Mouse (Mus musculus): Measurements from ENCODE around the gene Rnaseh2c. TPM values are rescaled to one million over a fixed set of nuclear protein-coding genes. Genes with fewer than 3 reads are reported as not detected.

Gene Rnaseh2c
- polyA plus RNA-seq, 1 experiment from 2014 or later: 164 TPM

DNA sequence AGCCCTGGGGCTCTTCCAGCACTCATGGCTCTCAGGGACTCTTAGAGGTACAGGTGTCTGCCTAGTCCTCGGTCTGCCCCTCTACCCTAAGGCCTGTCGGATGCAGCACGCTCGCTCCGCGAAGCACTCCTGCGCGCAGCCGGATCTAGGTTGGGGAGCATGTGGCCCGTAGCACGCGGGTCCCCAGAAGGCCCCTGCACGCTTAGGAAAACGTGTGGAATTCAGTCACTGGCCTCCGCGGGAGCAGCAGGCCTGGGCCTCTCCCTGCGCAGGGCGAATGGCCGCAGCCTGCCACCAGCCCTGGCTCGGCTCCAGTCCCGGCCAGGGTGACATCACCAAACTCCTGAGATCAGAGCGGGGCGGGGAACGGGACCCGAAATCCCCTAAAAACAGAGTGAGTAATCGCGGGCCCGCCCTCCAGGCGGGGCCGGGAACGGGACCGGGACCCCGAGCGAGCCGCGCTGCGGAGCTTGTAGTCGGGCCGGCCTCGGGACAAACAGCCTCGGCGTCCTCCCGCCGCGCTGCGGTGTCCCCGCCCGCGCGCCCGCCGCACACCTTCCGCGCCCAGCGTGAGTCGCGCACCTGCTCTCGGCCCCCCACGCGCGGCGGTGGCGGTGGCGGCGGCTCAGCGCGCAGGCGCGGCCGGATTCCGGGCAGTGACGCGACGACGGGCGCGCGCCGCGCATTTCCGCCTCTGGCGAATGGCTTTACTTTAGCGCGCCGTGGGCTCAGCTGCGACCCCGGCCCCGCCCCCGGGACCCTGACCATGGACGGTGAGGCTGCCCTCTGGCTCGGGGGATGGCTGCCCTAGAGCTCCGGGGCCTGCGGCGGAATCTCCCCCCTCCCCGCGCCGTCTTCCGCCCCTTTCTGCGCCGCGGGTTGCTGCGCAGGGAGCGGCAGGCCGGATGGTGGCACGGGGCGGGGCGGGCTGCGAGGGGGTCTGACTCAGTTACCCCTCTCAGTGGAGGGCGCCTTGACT is 35.7 kb downstream of the Rnaseh2c start, which contains the start of gene Rela:
TSS of gene Rela (plus strand) at position 415 of the 979 bp plus-strand sequence.
- peak; percentile 84 for ATAC-seq (ENCODE audit: low read depth)
- peaks cover 53% of the 10 kb centered on the region for H3K4me1 ChIP-seq (replicated peaks)
- WGBS (ENCODE audit: insufficient replicate concordance): under 1% methylated on average over 106 of the region's 109 CpGs

DNA sequence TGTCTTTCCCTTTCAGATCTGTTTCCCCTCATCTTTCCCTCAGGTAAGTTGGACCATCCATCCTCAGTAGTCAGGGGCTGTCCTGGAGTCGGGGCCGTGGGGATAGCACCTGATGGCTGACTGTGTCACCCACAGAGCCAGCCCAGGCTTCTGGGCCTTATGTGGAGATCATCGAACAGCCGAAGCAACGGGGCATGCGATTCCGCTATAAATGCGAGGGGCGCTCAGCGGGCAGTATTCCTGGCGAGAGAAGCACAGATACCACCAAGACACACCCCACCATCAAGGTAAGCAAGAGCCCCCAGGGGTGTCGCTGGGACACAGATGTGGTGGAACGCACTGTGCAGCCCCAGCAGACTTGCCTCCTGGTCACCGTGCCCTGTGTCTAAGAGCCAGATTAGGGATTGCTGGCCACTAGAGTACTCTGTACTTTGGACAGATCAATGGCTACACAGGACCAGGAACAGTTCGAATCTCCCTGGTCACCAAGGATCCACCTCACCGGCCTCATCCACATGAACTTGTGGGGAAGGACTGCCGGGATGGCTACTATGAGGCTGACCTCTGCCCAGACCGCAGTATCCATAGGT is 36.8 kb downstream of the Rnaseh2c start:
- 81% methylated on average over 18 of the region's 18 CpGs for WGBS (ENCODE audit: insufficient replicate concordance)
- DNase-seq (no peak), ATAC-seq (ENCODE audit: low read depth) (no peak)

More for the DNA sequence above, 35.7 kb downstream of the Rnaseh2c start, which contains the start of gene Rela:
- Histone ChIP-seq H3K4me2 (peak within 1 kb of the TSS; percentile 93), H3K27me3 (no peaks in the 10 kb centered on the region), H3K27ac (peak within 1 kb of the TSS; percentile 87), H3K9me3 (replicated peaks) (no peaks in the 10 kb centered on the region), H3K36me3 (peaks cover 35% of the 10 kb centered on the region), H3K9ac (peak within 1 kb of the TSS; percentile 90), H3K4me3 (replicated peaks) (peak within 1 kb of the TSS; percentile 86)
- peak; percentile 77 for DNase-seq

GRCm38 (mm10) chr19:5640339-5640738 is 38.7 kb downstream of the Rnaseh2c start:
- DNase-seq (no peak), ATAC-seq (ENCODE audit: low read depth) (no peak)
- WGBS (ENCODE audit: insufficient replicate concordance): 81% methylated on average over 9 of the region's 9 CpGs
- Histone ChIP-seq H3K27ac (peak overlapping the region; percentile 87), H3K4me2 (no peak overlapping the region), H3K36me3 (peaks cover 62% of the 10 kb centered on the region), H3K9me3 (replicated peaks) (no peaks in the 10 kb centered on the region), H3K27me3 (no peaks in the 10 kb centered on the region), H3K9ac (no peak overlapping the region), H3K4me3 (replicated peaks) (no peak overlapping the region), H3K4me1 (replicated peaks) (peaks cover 53% of the 10 kb centered on the region)

More for the DNA sequence above, 36.8 kb downstream of the Rnaseh2c start:
- H3K27me3 ChIP-seq: no peaks in the 10 kb centered on the region
- H3K27ac ChIP-seq: peak overlapping the region; percentile 87
- peaks cover 46% of the 10 kb centered on the region for H3K36me3 ChIP-seq
- H3K4me3 ChIP-seq (replicated peaks): peak overlapping the region; percentile 86
- peaks cover 53% of the 10 kb centered on the region for H3K4me1 ChIP-seq (replicated peaks)
- no peaks in the 10 kb centered on the region for H3K9me3 ChIP-seq (replicated peaks)
- peak overlapping the region; percentile 90 for H3K9ac ChIP-seq
- peak overlapping the region; percentile 93 for H3K4me2 ChIP-seq

- H3K4me1 ChIP-seq (replicated peaks): peaks cover 47% of the 10 kb centered on the region
- H3K27ac ChIP-seq: peak overlapping the region; percentile 19
- no peaks in the 10 kb centered on the region for H3K27me3 ChIP-seq
- H3K36me3 ChIP-seq: peaks cover 69% of the 10 kb centered on the region
- no peak overlapping the region for H3K4me3 ChIP-seq (replicated peaks)
- no peak for DNase-seq
- H3K9ac ChIP-seq: no peak overlapping the region
- no peak for ATAC-seq (ENCODE audit: low read depth)
- 89% methylated on average over 17 of the region's 17 CpGs for WGBS (ENCODE audit: insufficient replicate concordance)
- H3K9me3 ChIP-seq (replicated peaks): no peaks in the 10 kb centered on the region
- H3K4me2 ChIP-seq: no peak overlapping the region
These were observed 39.3 kb downstream of the Rnaseh2c start for GRCm38 (mm10) chr19:5641021-5641420.

- peaks cover 75% of the 10 kb centered on the region for H3K36me3 ChIP-seq
- ATAC-seq (ENCODE audit: low read depth) (no peak), DNase-seq (no peak)
- no peak overlapping the region for H3K9ac ChIP-seq
- H3K4me1 ChIP-seq (replicated peaks): peaks cover 40% of the 10 kb centered on the region
- H3K4me2 ChIP-seq: no peak overlapping the region
- H3K9me3 ChIP-seq (replicated peaks): no peaks in the 10 kb centered on the region
- H3K27ac ChIP-seq: no peak overlapping the region
- no peaks in the 10 kb centered on the region for H3K27me3 ChIP-seq
- no peak overlapping the region for H3K4me3 ChIP-seq (replicated peaks)
- 85% methylated on average over 8 of the region's 8 CpGs for WGBS (ENCODE audit: insufficient replicate concordance)
These were observed 40.0 kb downstream of the Rnaseh2c start for GRCm38 (mm10) chr19:5641641-5642040.

DNA sequence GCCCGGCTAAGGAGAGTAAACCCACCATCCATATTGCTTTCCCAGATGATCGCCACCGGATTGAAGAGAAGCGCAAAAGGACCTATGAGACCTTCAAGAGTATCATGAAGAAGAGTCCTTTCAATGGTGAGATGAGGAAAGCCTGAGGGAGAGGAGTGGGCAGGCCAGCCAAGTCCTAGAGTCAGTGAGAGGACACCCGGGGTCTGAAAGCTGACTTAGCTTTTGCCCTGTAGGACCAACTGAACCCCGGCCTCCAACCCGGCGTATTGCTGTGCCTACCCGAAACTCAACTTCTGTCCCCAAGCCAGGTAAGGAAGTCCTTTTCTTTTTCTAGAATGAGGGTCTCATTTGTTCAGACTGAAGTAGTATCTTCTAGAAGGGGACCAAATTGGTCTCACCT is 43.6 kb downstream of the Rnaseh2c start:
- 90% methylated on average over 9 of the region's 9 CpGs for WGBS (ENCODE audit: insufficient replicate concordance)
- ATAC-seq (ENCODE audit: low read depth): no peak
- Histone ChIP-seq H3K4me3 (replicated peaks) (no peak overlapping the region), H3K36me3 (peaks cover 78% of the 10 kb centered on the region), H3K4me1 (replicated peaks) (peaks cover 36% of the 10 kb centered on the region), H3K9ac (no peak overlapping the region), H3K9me3 (replicated peaks) (no peaks in the 10 kb centered on the region), H3K4me2 (no peak overlapping the region), H3K27me3 (no peaks in the 10 kb centered on the region), H3K27ac (no peak overlapping the region)
- no peak for DNase-seq

GRCm38 (mm10) chr19:5646731-5647330 is 45.2 kb downstream of the Rnaseh2c start:
- Histone ChIP-seq H3K9ac (no peak overlapping the region), H3K27me3 (no peaks in the 10 kb centered on the region), H3K4me3 (replicated peaks) (no peak overlapping the region), H3K27ac (no peak overlapping the region), H3K36me3 (peaks cover 78% of the 10 kb centered on the region), H3K4me1 (replicated peaks) (peaks cover 36% of the 10 kb centered on the region), H3K9me3 (replicated peaks) (no peaks in the 10 kb centered on the region), H3K4me2 (no peak overlapping the region)
- DNase-seq: no peak
- ATAC-seq (ENCODE audit: low read depth): no peak
- WGBS (ENCODE audit: insufficient replicate concordance): 81% methylated on average over 8 of the region's 8 CpGs

DNA sequence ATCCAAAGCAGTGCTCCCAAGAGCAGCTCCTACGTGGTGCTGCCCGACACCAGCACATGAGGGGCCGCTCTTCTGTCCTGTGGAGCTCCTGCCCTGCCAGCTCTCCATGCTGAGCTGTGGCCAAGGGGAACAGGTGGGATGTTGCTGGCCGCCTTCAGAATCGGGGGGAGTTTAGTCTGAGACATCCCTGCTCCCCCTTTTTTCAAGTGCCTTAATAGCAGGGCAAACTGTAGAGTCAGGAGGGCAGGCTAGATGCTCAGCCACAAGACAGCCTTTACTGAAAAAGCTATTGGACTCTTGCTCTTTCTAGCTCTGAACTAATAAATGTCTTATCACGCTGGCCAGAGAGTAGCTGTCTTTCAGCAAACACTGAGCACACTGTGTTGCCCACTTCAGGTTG is 46.1 kb downstream of the Rnaseh2c start:
- ATAC-seq (ENCODE audit: low read depth): no peak
- Histone ChIP-seq H3K4me2 (no peak overlapping the region), H3K9ac (0 out of 2 replicates have a peak overlapping the region, but pooled peaks have one; percentile 36), H3K27ac (peak overlapping the region; percentile 72), H3K4me1 (replicated peaks) (peaks cover 46% of the 10 kb centered on the region), H3K4me3 (replicated peaks) (no peak overlapping the region), H3K9me3 (replicated peaks) (no peaks in the 10 kb centered on the region), H3K27me3 (no peaks in the 10 kb centered on the region), H3K36me3 (peaks cover 78% of the 10 kb centered on the region)
- no peak for DNase-seq
- 86% methylated on average over 6 of the region's 6 CpGs for WGBS (ENCODE audit: insufficient replicate concordance)

DNA sequence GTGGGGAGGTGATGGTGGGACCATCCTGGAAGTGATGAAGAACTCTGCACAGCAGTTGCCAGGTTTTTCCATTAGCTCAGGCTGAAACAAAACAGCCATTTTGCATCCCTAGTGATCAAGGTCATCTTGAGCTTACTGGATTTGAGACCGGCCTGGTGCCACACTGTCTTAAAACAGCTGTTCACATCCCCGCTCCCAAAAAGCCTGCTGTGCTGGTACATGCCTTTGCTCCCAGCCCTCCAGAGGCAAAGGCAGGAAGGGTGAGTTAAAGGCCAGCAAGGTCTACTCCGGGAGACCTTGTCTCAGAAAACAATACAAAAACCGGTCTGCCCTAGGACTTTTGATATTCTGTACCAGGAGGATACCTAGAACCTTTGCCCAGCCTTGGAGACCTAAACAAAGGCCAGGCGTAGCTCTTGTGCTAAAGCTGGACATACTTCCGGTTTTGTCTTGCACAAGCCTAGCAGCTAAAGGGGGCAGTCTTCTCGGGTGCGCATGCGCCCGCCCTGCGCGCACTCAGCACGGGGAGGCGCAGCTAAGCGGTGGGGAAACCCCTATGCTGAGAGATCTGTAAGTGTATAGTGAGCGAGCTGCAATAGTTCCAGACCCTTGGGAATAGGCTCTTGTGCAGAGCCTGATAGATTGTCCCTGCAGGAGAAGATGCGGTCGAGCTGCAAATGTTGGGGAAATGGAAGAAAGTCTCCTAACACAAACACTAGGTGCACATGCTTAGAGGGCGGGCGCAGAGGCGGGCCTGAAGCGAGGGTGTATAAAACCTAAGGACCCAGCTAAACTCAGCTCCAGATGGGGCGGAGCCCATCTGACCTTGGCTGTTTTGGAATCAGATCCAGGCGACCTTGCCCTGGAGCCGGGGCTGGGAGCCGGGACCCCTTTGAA is 47.0 kb downstream of the Rnaseh2c start:
- peak overlapping the region; percentile 69 for H3K4me2 ChIP-seq
- DNase-seq (peak; percentile 63), ATAC-seq (ENCODE audit: low read depth) (peak; percentile 76)
- H3K4me3 ChIP-seq (replicated peaks): peak overlapping the region; percentile 47
- H3K9ac ChIP-seq: peak overlapping the region; percentile 58
- no peaks in the 10 kb centered on the region for H3K9me3 ChIP-seq (replicated peaks)
- H3K4me1 ChIP-seq (replicated peaks): peaks cover 46% of the 10 kb centered on the region
- H3K27ac ChIP-seq: peak overlapping the region; percentile 72
- H3K36me3 ChIP-seq: peaks cover 80% of the 10 kb centered on the region
- WGBS (ENCODE audit: insufficient replicate concordance): 9% methylated on average over 26 of the region's 26 CpGs
- H3K27me3 ChIP-seq: no peaks in the 10 kb centered on the region

GRCm38 (mm10) chr19:5649298-5649741 is 47.6 kb downstream of the Rnaseh2c start:
- H3K4me2 ChIP-seq: peak overlapping the region; percentile 69
- peaks cover 51% of the 10 kb centered on the region for H3K4me1 ChIP-seq (replicated peaks)
- peak; percentile 6 for ATAC-seq (ENCODE audit: low read depth)
- H3K4me3 ChIP-seq (replicated peaks): peak overlapping the region; percentile 47
- 43% methylated on average over 6 of the region's 6 CpGs for WGBS (ENCODE audit: insufficient replicate concordance)
- DNase-seq: no peak
- H3K36me3 ChIP-seq: peaks cover 81% of the 10 kb centered on the region
- peak overlapping the region; percentile 72 for H3K27ac ChIP-seq
- peak overlapping the region; percentile 58 for H3K9ac ChIP-seq
- H3K9me3 ChIP-seq (replicated peaks): no peaks in the 10 kb centered on the region
- no peaks in the 10 kb centered on the region for H3K27me3 ChIP-seq

Data from liver, embryonic 13.5 days (tissue).